Mouse (Mus musculus) MEL (cell line): ENCODE results near the gene Wasf2.

Experiments used
- CHD2 ChIP-seq: IDR thresholded peaks from 2 replicates; pipeline ENCODE4 v1.6.1; 2011; ENCODE audit warnings: low read length, improper control_type of control experiment
- CTCF ChIP-seq, 3 experiments: IDR thresholded peaks in 2 of 3; conservative IDR thresholded peaks in 1 of 3; 2 replicates each; pipeline ENCODE4 v1.5.1; 2011 to 2012; ENCODE audit warnings: low read length in 3 of 3, low read depth in 2 of 3, mild to moderate bottlenecking in 2 of 3, improper control_type of control experiment in 1 of 3, inconsistent platforms in 1 of 3, mixed read lengths in 1 of 3, moderate library complexity in 1 of 3; ENCODE audit not compliant: control insufficient read depth in 1 of 3, insufficient read depth in 1 of 3, poor library complexity in 1 of 3, severe bottlenecking in 1 of 3
- E2F4 ChIP-seq: IDR thresholded peaks from 2 replicates; pipeline ENCODE4 v1.6.1; 2011; ENCODE audit warnings: low read depth, low read length, improper control_type of control experiment, borderline replicate concordance
- GATA1 ChIP-seq: IDR thresholded peaks from 2 replicates; pipeline ENCODE4 v1.6.1; 2011; ENCODE audit warnings: low read depth, low read length, improper control_type of control experiment
- POLR2A ChIP-seq, 2 experiments: IDR thresholded peaks; 2 replicates each; pipeline ENCODE4 v1.6.1; 2011 to 2012; ENCODE audit warnings: low read length in 2 of 2, mild to moderate bottlenecking in 2 of 2, control low read depth in 1 of 2, improper control_type of control experiment in 1 of 2, low read depth in 1 of 2, moderate library complexity in 1 of 2; ENCODE audit not compliant: control insufficient read depth in 1 of 2, insufficient read depth in 1 of 2, poor library complexity in 1 of 2

- TF ChIP-seq POLR2A (IDR thresholded peaks at IDR 0.05; ENCODE audit: control insufficient read depth in 1 of 2, insufficient read depth in 1 of 2, low read depth in 1 of 2, low read length in 2 of 2, poor library complexity in 1 of 2) (no peak), CHD2 (no peak), GATA1 (no peak), CTCF (IDR thresholded peaks at IDR 0.05 in 2 of 3, conservative IDR thresholded peaks at IDR 0.05 in 1 of 3; ENCODE audit: control insufficient read depth in 1 of 3, insufficient read depth in 1 of 3, low read depth in 2 of 3, low read length in 3 of 3, poor library complexity in 1 of 3, severe bottlenecking in 1 of 3) (no peak), E2F4 (no peak)
Observed at GRCm38 (mm10) chr4:133247072-133247471, 116.8 kb downstream of the Wasf2 start.
